Mouse (Mus musculus): Measurements from ENCODE around the gene Canx.

- no peak for TF ChIP-seq CTCF (IDR thresholded peaks at IDR 0.05; ENCODE audit: low read depth)
- TF ChIP-seq EP300 (IDR thresholded peaks at IDR 0.05; ENCODE audit: low read depth): no peak
These were observed 562 bp downstream of the Canx start for GRCm38 (mm10) chr11:50324751-50325471.
